Mouse (Mus musculus) heart, embryonic 16.5 days (tissue): ENCODE data around the gene Sgpp2. TPM values are rescaled to one million over a fixed set of nuclear protein-coding genes. Genes with fewer than 3 reads are reported as not detected.

ENCODE experiments used
- ATAC-seq: fragments of 200-750 bp; cut with Nextera tagmentation; replicated peaks from 2 replicates; pipeline ENCODE4 v1.8.0; 2017; ENCODE audit warnings: moderate number of reproducible peaks; ENCODE audit not compliant: insufficient read depth, low FRiP score; ENCODE audit errors: extremely low read depth
- H3K27ac ChIP-seq: fragments of 300-500 bp; sonication (generic); 2 replicates; pipeline ENCODE4 v1.5.1; 2014; ENCODE audit warnings: mild to moderate bottlenecking, low read length, control low read depth, moderate library complexity
- H3K27me3 ChIP-seq: fragments of 300-500 bp; sonication (generic); 2 replicates; pipeline ENCODE4 v1.6.1; 2014; ENCODE audit warnings: low read length, mixed read lengths; ENCODE audit not compliant: control insufficient read depth, insufficient read depth
- H3K36me3 ChIP-seq: fragments of 300-500 bp; sonication (generic); 2 replicates; pipeline ENCODE4 v1.6.1; 2014; ENCODE audit not compliant: control insufficient read depth, insufficient read depth
- H3K4me1 ChIP-seq: fragments of 300-500 bp; sonication (generic); 2 replicates; pipeline ENCODE4 v1.6.1; 2014; ENCODE audit warnings: low read length, mixed read lengths; ENCODE audit not compliant: control insufficient read depth, insufficient read depth
- H3K4me2 ChIP-seq: fragments of 300-500 bp; sonication (generic); 2 replicates; pipeline ENCODE4 v1.6.1; 2014; ENCODE audit warnings: low read depth, mild to moderate bottlenecking, control low read depth, low read length
- H3K4me3 ChIP-seq: fragments of 300-500 bp; sonication (generic); 2 replicates; pipeline ENCODE4 v1.5.1; 2014; ENCODE audit warnings: mild to moderate bottlenecking, control low read depth, low read length
- H3K9ac ChIP-seq: fragments of 300-500 bp; sonication (generic); 2 replicates; pipeline ENCODE4 v1.6.1; 2014; ENCODE audit warnings: low read length, control low read depth
- H3K9me3 ChIP-seq: fragments of 300-500 bp; sonication (generic); replicated peaks from 2 replicates; pipeline ENCODE4 v1.6.1; 2016; ENCODE audit warnings: low read length; ENCODE audit not compliant: control insufficient read depth
- WGBS: fragments of 180-500 bp; shearing (Covaris S2); extraction: QIAGEN DNeasy Blood & Tissue Kit; methylation state at CpG from one replicate; pipeline ENCODE4 v1.1.7; 2014; 5-methylcytosine and 5-hydroxymethylcytosine counted together
- polyA plus RNA-seq: library from polyadenylated mRNA; unstranded; fragments of >200 nt; fragmentation: Nextera tagmentation; extraction: Ambion mirVana; gene quantifications from 2 replicates; pipeline ENCODE4 v1.2.1, GENCODE M21; 2015

Gene Sgpp2
- polyA plus RNA-seq, 1 experiment from 2014 or later = 0.28 TPM

DNA sequence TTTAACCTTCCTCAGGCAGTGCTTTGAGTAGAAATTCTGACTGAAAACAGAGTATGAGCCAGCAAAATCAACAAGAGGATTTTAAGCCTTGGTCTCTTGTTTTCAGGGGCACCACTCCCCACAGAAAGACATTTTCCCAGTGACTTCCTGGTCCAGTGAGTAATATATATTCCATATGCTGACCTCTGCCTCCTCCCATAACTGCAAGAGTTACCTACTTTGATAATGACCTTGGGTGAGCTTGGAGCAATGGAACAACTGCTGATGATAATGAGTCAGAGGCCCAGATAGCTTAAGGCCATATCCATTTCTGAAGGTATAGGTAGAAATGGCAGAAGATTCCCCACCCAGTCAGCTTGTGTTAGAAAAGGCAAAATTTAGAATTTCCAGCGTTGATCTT lies 43.1 kb downstream of the Sgpp2 start:
- WGBS = 83% methylated on average over 1 of the region's 1 CpGs
- peaks cover 18% of the 10 kb centered on the region for H3K4me1 ChIP-seq
- no peak for ATAC-seq
- H3K27ac ChIP-seq = no peak overlapping the region
- no peak overlapping the region for H3K9ac ChIP-seq
- no peaks in the 10 kb centered on the region for H3K27me3 ChIP-seq
- H3K36me3 ChIP-seq = no peaks in the 10 kb centered on the region
- H3K4me2 ChIP-seq = no peak overlapping the region
- H3K9me3 ChIP-seq = no peaks in the 10 kb centered on the region
- H3K4me3 ChIP-seq = no peak overlapping the region

DNA sequence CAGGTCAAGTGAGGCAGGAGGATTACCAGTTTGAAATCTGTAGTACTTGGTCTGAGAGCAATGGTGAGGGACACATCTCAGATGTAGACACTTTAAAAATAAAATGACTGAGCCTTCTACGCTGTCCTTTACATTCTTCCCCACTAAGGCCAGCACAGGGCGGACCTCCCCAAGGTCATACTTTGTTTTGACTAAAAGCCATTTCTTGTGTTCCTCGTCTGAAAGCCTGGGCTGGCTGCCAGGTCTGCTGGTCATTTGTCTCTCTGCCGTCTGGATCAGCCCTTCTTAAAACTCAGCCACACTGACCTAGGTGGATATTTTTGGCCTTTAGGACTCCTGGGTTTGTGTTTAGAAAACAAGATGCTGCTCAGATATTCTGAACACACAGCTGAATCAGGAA lies 45.0 kb downstream of the Sgpp2 start:
- Histone ChIP-seq H3K4me2 (no peak overlapping the region), H3K27me3 (no peaks in the 10 kb centered on the region), H3K9ac (no peak overlapping the region), H3K9me3 (no peaks in the 10 kb centered on the region), H3K4me1 (peaks cover 18% of the 10 kb centered on the region), H3K4me3 (no peak overlapping the region), H3K36me3 (no peaks in the 10 kb centered on the region), H3K27ac (peak overlapping the region; percentile 8; the same call in 1 of the 2 replicates)
- 0 out of 2 replicates have a peak, but pooled peaks have one; percentile 49 for ATAC-seq
- 9% methylated on average over 4 of the region's 4 CpGs for WGBS

GRCm38 (mm10) chr1:78357415-78357814 lies 47.3 kb downstream of the Sgpp2 start:
- no peaks in the 10 kb centered on the region for H3K36me3 ChIP-seq
- H3K4me2 ChIP-seq = no peak overlapping the region
- peaks cover 18% of the 10 kb centered on the region for H3K4me1 ChIP-seq
- H3K4me3 ChIP-seq = no peak overlapping the region
- no peaks in the 10 kb centered on the region for H3K9me3 ChIP-seq
- ATAC-seq = no peak
- H3K27ac ChIP-seq = no peak overlapping the region
- H3K27me3 ChIP-seq = no peaks in the 10 kb centered on the region
- 60% methylated on average over 4 of the region's 4 CpGs for WGBS
- H3K9ac ChIP-seq = no peak overlapping the region

DNA sequence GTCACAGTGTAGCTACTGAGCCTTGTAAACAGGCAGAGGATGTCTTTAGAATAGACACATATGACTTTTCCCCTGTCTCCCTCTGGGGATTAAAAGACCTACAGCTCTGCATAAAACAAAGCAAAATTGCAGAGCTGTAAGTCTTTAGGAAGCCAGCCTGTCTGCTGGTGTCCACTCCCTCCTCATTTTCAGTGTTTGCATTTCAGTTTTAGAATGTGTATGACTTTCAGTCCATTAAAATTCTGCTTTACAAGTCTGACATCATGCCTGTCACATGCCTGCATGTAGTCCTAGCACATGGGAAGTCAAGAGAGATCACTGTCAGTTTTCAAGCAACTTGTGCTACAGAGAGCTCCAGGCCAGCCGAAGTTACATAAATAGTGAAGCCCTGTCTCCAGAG lies 47.7 kb downstream of the Sgpp2 start:
- ATAC-seq = no peak
- Histone ChIP-seq H3K4me2 (peak overlapping the region; percentile 9; the same call in 1 of the 2 replicates), H3K4me3 (no peak overlapping the region), H3K27ac (no peak overlapping the region), H3K36me3 (no peaks in the 10 kb centered on the region), H3K4me1 (peaks cover 18% of the 10 kb centered on the region), H3K27me3 (no peaks in the 10 kb centered on the region), H3K9me3 (no peaks in the 10 kb centered on the region), H3K9ac (no peak overlapping the region)
- whole genome bisulfite sequencing = 49% methylated on average over 1 of the region's 1 CpGs

- Histone ChIP-seq H3K27me3 (no peaks in the 10 kb centered on the region), H3K27ac (no peak overlapping the region), H3K4me3 (no peak overlapping the region), H3K4me1 (peaks cover 8% of the 10 kb centered on the region), H3K36me3 (no peaks in the 10 kb centered on the region), H3K9ac (no peak overlapping the region), H3K4me2 (no peak overlapping the region), H3K9me3 (no peaks in the 10 kb centered on the region)
- no peak for ATAC-seq
- WGBS = 84% methylated on average over 13 of the region's 13 CpGs
Observed at GRCm38 (mm10) chr1:78363965-78364889, 54.1 kb downstream of the Sgpp2 start.

- Histone ChIP-seq H3K9me3 (no peaks in the 10 kb centered on the region), H3K36me3 (no peaks in the 10 kb centered on the region), H3K4me2 (no peak overlapping the region), H3K27me3 (no peaks in the 10 kb centered on the region), H3K4me3 (no peak overlapping the region), H3K9ac (no peak overlapping the region), H3K4me1 (peaks cover 23% of the 10 kb centered on the region), H3K27ac (no peak overlapping the region)
- no peak for ATAC-seq
- WGBS = 55% methylated on average over 5 of the region's 5 CpGs
Observed at GRCm38 (mm10) chr1:78367806-78368205, 57.7 kb downstream of the Sgpp2 start.

- Histone ChIP-seq H3K36me3 (no peaks in the 10 kb centered on the region), H3K9me3 (no peaks in the 10 kb centered on the region), H3K4me3 (no peak overlapping the region), H3K27me3 (no peaks in the 10 kb centered on the region), H3K4me1 (peaks cover 23% of the 10 kb centered on the region), H3K27ac (no peak overlapping the region), H3K4me2 (no peak overlapping the region), H3K9ac (no peak overlapping the region)
- no peak for ATAC-seq
- WGBS = 54% methylated on average over 6 of the region's 6 CpGs
Observed at GRCm38 (mm10) chr1:78370121-78370520, 60.0 kb downstream of the Sgpp2 start.

GRCm38 (mm10) chr1:78371569-78372236 lies 61.6 kb downstream of the Sgpp2 start:
- Histone ChIP-seq H3K9ac (no peak overlapping the region), H3K4me1 (peaks cover 21% of the 10 kb centered on the region), H3K27me3 (no peaks in the 10 kb centered on the region), H3K27ac (peak overlapping the region; percentile 89), H3K36me3 (no peaks in the 10 kb centered on the region), H3K4me2 (peak overlapping the region; percentile 14; the same call in 1 of the 2 replicates), H3K4me3 (no peak overlapping the region), H3K9me3 (no peaks in the 10 kb centered on the region)
- ATAC-seq = peak; percentile 86
- WGBS = 61% methylated on average over 2 of the region's 2 CpGs

DNA sequence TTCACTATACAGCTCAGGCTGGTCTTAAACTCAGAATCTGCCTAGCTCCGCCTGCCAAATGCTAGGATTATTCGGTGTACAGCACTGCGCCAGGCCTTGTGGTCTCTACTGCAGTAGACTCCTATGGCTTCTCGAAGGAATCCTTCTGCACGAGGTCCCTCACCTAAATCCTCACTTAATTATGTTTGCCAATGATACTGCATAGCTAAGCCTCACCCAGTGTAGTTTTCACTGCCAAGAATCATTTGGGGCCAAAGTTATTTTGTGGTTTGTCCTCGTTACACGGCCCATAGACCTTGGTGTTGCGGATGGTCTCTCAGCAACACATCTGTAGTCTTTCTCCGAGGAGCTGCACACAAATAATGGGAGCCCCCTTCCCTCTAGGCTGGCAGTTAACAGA lies 62.2 kb downstream of the Sgpp2 start:
- H3K27me3 ChIP-seq = no peaks in the 10 kb centered on the region
- no peak overlapping the region for H3K9ac ChIP-seq
- 89% methylated on average over 9 of the region's 9 CpGs for WGBS
- H3K9me3 ChIP-seq = no peaks in the 10 kb centered on the region
- peaks cover 21% of the 10 kb centered on the region for H3K4me1 ChIP-seq
- H3K36me3 ChIP-seq = no peaks in the 10 kb centered on the region
- peak overlapping the region; percentile 89 for H3K27ac ChIP-seq
- no peak overlapping the region for H3K4me2 ChIP-seq
- no peak overlapping the region for H3K4me3 ChIP-seq
- no peak for ATAC-seq
